Mouse (Mus musculus): ENCODE results near the gene Ndufs1. TPM values are rescaled to one million over a fixed set of nuclear protein-coding genes. Genes with fewer than 3 reads are reported as not detected.

Ndufs1 gene
- polyA plus RNA-seq, 1 experiment: 87.9 TPM

DNA sequence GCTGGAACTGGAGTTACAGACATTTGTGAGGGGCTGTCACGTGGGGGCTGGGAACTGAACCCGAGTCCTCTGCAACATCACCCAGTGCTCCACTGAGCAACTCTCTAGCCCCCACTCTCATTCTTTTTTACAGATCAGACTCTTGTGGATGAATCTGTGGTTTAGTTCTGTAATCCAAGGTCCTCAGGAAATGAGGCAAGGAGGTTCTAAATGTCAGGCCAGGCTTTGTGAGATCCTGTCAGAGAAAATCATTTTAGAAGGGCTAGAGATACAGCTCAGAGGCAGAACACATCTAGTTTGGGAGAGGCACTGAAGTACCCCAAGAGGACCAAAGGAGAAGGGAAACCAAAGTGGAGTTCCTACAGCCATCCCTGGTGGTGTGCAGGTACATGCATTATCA lies 45.8 kb downstream of the Ndufs1 start:
- DNase-seq (ENCODE audit: low read depth): no peak
- TF ChIP-seq POLR2A (IDR thresholded peaks at IDR 0.05; ENCODE audit: borderline replicate concordance, extremely low read depth, insufficient read depth, insufficient read length, poor library complexity, severe bottlenecking) (no peak), CTCF (IDR thresholded peaks at IDR 0.05; ENCODE audit: borderline replicate concordance, extremely low read depth, insufficient read depth, insufficient read length) (no peak)

DNA sequence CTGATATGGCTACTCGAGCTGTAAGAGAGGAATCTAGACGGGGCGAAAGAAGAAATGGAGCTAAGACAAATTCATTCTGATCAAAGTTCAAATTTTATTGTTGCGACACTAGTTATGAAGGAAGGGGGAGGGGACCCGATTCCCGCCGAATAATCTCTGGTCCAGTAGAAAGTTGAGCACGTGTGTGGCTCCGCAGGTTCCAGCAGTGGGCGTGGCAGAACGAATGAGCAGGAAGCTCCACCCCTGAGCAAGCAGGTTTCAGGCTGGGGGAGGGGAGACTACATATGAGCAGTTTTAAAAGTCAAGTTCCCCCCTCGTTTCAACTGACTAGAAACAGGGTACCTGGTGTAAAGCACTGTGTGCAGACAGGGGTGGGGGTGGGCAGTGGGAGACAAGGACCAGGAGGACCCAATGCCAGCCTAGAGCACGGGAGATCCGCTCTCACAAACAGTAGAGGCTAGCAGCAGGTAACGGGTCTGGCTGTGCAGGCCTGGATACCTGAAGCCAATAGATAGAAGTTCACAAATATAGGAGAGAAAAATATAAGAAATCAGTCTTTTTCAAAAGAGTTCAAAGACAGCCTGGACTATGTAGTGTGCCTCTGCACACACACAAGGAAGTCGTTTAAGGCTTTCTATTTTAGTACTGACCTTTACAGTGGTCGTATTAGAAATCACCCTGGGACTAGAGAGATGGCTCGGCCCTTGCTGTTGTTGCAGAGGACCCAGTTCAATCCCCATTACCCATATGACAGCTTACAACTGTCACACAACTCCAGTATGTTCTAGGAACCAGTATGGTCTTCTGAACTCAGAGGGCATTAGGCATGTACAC lies 46.6 kb downstream of the Ndufs1 start:
- peak; percentile 30 for DNase-seq (ENCODE audit: low read depth)
- no peak for TF ChIP-seq CTCF (IDR thresholded peaks at IDR 0.05; ENCODE audit: borderline replicate concordance, extremely low read depth, insufficient read depth, insufficient read length)
- TF ChIP-seq POLR2A (IDR thresholded peaks at IDR 0.05; ENCODE audit: borderline replicate concordance, extremely low read depth, insufficient read depth, insufficient read length, poor library complexity, severe bottlenecking): no peak

DNA sequence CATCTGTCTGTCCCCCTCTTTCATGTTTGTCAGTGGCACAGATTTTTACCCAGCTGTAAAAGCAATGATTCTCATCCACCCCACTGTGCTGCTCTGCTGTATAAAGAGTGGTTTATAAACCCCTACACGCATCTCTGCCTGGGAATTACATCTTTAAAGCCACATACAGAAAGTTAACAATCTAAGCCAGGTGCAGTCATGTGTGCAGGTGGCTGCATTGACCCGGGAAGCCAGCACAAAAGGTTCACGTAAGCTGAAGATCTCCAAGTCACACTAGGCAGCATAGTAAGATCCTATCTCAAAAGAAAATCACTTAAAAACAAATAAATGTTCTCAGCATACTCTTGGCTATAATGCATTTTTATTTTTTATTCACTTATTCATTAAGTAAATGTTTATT lies 47.4 kb downstream of the Ndufs1 start:
- no peak for DNase-seq (ENCODE audit: low read depth)
- no peak for TF ChIP-seq CTCF (IDR thresholded peaks at IDR 0.05; ENCODE audit: borderline replicate concordance, extremely low read depth, insufficient read depth, insufficient read length)
- no peak for TF ChIP-seq POLR2A (IDR thresholded peaks at IDR 0.05; ENCODE audit: borderline replicate concordance, extremely low read depth, insufficient read depth, insufficient read length, poor library complexity, severe bottlenecking)

DNA sequence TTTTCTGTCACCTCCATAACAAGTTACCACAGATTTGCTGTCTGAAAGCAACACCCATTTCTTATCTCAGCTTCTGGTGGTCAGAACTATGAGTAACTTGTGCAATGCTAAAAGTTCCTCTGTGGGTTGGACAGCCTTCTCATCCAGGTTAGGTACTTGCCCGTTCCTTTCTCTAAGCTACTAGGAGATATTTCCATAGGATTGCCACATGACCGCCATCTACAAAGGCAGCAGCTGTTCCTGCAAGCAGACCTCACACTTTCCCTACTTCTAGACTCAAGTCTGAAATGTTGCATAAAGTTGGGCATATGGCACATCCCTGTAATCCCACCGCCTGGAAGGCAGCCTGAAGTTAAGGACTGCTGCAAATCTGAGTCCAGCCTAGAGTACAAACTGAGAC lies 50.4 kb downstream of the Ndufs1 start:
- TF ChIP-seq POLR2A (IDR thresholded peaks at IDR 0.05; ENCODE audit: borderline replicate concordance, extremely low read depth, insufficient read depth, insufficient read length, poor library complexity, severe bottlenecking) (no peak), CTCF (IDR thresholded peaks at IDR 0.05; ENCODE audit: borderline replicate concordance, extremely low read depth, insufficient read depth, insufficient read length) (no peak)
- DNase-seq (ENCODE audit: low read depth): peak; percentile 4

DNA sequence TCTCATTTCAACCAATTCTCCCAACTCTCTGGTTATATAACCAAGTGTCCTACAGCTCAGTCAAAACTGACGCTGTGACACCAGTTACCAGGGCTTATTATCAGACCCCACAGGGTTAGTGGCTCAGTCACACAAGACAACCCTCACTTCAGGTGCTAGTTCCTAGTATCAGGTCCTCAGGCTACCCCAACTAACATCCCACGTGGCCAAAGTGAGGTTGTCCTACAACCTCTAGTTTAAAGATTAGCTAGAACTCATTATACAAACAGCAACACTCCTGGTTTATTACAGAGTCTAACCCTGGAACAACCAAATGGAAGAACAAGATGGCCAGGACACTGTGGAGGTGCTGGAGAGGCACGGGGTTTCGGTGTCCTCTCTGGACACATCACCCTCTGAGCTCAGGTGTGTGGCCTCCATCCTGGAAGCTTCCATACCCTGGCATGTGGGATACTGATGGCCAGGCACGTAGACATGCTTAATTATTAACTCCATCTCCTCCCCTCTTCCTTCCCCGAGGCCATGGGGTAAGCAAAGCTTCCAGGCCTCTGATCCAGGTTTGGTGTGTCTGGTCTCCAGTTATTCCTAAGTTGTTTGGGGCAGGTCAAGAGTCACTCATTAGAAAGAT lies 52.7 kb downstream of the Ndufs1 start:
- DNase-seq (ENCODE audit: low read depth): no peak
- TF ChIP-seq POLR2A (IDR thresholded peaks at IDR 0.05; ENCODE audit: borderline replicate concordance, extremely low read depth, insufficient read depth, insufficient read length, poor library complexity, severe bottlenecking): no peak
- TF ChIP-seq CTCF (IDR thresholded peaks at IDR 0.05; ENCODE audit: borderline replicate concordance, extremely low read depth, insufficient read depth, insufficient read length): no peak

DNA sequence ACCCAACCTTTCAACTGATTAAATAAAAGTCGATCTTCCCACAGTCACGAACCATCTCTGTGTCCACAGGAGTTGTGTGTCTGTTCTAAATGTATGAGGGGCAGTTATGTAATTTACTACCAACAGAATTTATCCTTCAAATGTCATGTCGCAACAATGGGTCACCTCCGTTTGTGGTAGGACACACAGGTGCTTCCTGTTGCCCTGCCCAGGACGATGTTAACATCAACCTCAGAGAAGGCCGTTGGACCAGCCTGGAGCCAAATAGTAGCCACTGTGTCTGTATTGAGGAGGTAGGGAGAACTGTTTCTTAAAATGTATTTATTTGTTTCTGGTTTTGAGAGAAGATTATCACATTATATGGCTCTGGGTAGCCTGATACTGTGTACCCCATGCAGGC lies 54.6 kb downstream of the Ndufs1 start:
- no peak for DNase-seq (ENCODE audit: low read depth)
- TF ChIP-seq POLR2A (IDR thresholded peaks at IDR 0.05; ENCODE audit: borderline replicate concordance, extremely low read depth, insufficient read depth, insufficient read length, poor library complexity, severe bottlenecking) (no peak), CTCF (IDR thresholded peaks at IDR 0.05; ENCODE audit: borderline replicate concordance, extremely low read depth, insufficient read depth, insufficient read length) (no peak)

DNA sequence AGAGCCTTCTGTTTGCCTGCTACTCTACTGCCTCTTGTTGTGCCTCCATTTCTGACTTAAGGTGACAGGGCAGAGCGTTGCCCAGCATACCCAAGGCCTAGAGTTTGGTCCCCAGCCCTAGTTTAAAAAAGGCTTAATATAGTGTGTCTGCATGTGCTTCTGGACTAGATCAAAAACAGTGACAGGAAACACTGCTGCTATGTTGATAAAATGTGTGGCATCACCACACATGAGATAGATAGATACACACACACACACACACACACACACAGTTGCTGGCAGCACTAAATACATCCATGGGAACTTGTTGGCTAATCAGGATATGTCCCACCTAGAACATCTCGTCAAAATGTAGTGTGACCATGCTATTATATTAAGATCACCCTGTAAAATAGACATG lies 56.3 kb downstream of the Ndufs1 start:
- DNase-seq (ENCODE audit: low read depth): no peak
- TF ChIP-seq POLR2A (IDR thresholded peaks at IDR 0.05; ENCODE audit: borderline replicate concordance, extremely low read depth, insufficient read depth, insufficient read length, poor library complexity, severe bottlenecking) (no peak), CTCF (IDR thresholded peaks at IDR 0.05; ENCODE audit: borderline replicate concordance, extremely low read depth, insufficient read depth, insufficient read length) (no peak)

DNA sequence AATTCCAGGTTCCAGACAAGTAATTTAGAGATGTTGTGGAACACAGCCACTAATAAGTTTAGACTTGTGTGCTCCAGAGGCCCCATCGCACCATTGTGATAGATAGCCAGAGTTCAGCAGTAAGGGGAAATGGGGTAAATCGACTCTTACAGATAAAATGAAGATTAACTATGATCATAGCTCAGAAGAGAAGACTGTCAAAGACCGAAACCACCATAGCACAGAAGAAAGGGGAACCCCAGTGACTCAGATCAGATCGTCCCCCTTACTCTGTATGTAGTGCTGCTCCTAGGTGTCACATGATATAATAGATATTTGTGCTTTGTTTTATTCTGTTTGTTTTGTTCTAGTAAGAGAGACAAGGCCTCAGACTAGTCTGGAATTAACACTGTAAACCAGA lies 57.0 kb downstream of the Ndufs1 start:
- no peak for TF ChIP-seq CTCF (IDR thresholded peaks at IDR 0.05; ENCODE audit: borderline replicate concordance, extremely low read depth, insufficient read depth, insufficient read length)
- no peak for TF ChIP-seq POLR2A (IDR thresholded peaks at IDR 0.05; ENCODE audit: borderline replicate concordance, extremely low read depth, insufficient read depth, insufficient read length, poor library complexity, severe bottlenecking)
- no peak for DNase-seq (ENCODE audit: low read depth)

DNA sequence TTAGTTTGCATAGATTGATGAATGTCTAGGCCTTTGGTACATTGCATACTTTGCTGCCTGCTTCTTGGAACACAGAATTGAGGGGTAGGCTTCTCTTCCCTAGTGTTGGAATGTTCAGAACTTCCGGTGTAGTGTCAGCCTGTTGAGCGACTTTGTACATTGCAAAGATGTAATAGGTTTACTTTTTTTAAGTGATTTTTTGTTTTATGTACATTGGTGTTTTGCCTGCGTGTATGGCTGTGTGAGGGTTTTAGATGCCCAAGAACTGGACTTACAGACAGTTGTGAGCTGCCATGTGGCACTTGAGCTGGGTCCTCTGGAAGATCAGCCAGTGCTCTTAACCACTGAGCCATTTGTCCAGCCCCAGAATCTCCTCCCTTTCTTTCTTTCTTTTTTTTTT lies 61.1 kb downstream of the Ndufs1 start:
- TF ChIP-seq POLR2A (IDR thresholded peaks at IDR 0.05; ENCODE audit: borderline replicate concordance, extremely low read depth, insufficient read depth, insufficient read length, poor library complexity, severe bottlenecking) (no peak), CTCF (IDR thresholded peaks at IDR 0.05; ENCODE audit: borderline replicate concordance, extremely low read depth, insufficient read depth, insufficient read length) (no peak)
- DNase-seq (ENCODE audit: low read depth): peak; percentile 15

DNA sequence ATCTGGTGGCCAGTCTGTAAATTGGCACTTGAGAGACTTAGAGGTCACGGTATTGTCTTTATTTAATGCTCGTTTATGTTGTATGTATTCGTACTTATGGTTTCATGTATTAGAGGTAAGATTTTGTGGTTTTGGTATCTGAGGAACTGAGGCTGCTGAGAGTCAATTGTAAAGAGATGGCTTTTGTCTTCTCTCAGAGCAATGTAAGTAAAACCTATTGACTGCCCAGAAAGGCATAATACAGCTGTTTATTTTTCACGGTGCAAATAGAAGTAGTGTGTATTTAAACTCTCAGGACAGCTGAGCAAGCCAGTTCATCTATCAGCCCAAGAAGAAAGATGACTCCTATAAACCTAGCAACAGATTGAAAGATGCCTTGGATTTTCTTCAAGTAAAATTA lies 61.5 kb downstream of the Ndufs1 start:
- peak; percentile 35 for DNase-seq (ENCODE audit: low read depth)
- TF ChIP-seq POLR2A (IDR thresholded peaks at IDR 0.05; ENCODE audit: borderline replicate concordance, extremely low read depth, insufficient read depth, insufficient read length, poor library complexity, severe bottlenecking) (no peak), CTCF (IDR thresholded peaks at IDR 0.05; ENCODE audit: borderline replicate concordance, extremely low read depth, insufficient read depth, insufficient read length) (no peak)

DNA sequence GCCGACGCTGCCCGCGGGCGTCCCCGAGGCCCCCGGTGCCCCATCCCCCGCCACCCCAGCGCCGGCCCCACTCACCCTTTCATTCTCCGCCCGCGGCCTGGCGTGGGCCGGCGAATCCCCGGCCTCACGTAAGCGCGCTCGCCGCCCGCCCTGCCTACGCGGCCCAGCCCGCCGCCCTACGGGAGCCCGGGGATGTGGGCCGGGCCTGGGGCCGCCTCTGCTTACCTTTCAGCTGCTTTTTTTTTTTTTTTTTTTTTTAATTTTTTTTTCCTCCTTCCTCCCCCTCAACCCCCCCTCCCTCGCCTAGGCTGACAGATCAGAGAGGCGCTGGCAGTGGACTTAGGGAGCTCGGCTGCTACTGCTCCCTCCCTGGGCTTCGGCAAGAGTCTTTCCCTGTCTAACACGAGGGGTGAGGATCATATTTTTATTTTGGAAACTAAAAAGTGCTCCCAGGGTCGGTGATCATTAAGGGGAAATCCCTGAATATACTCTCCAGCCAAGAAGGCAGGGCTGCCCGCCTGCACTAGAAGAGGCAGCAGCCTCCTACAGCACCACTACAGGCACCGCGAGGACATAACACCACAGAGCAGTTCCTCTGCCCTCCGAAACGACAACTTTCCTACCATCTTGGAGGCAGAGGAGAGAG lies 62.4 kb downstream of the Ndufs1 start, which contains the start of gene Ino80d:
Ino80d (minus strand) TSS at position 532 of the 646 bp plus-strand sequence.
- peak; percentile 95 for DNase-seq (ENCODE audit: low read depth)
- TF ChIP-seq POLR2A (IDR thresholded peaks at IDR 0.05; ENCODE audit: borderline replicate concordance, extremely low read depth, insufficient read depth, insufficient read length, poor library complexity, severe bottlenecking) (peak; percentile 42; the same call in 1 of the 2 replicates), CTCF (IDR thresholded peaks at IDR 0.05; ENCODE audit: borderline replicate concordance, extremely low read depth, insufficient read depth, insufficient read length) (peak; percentile 67)
